Mouse (Mus musculus): Measurements from ENCODE around the gene Fezf1.

Fezf1 gene

GRCm38 (mm10) chr6:23246790-23247511 is 1.2 kb downstream of the Fezf1 start:
- no peak for DNase-seq

GRCm38 (mm10) chr6:23246061-23246789 is 1.9 kb downstream of the Fezf1 start:
- DNase-seq = no peak

- no peak for DNase-seq
Measured at GRCm38 (mm10) chr6:23245545-23246011, 2.6 kb downstream of the Fezf1 start.

- DNase-seq = no peak
Measured at GRCm38 (mm10) chr6:23245121-23245520, 3.0 kb downstream of the Fezf1 start.

DNA sequence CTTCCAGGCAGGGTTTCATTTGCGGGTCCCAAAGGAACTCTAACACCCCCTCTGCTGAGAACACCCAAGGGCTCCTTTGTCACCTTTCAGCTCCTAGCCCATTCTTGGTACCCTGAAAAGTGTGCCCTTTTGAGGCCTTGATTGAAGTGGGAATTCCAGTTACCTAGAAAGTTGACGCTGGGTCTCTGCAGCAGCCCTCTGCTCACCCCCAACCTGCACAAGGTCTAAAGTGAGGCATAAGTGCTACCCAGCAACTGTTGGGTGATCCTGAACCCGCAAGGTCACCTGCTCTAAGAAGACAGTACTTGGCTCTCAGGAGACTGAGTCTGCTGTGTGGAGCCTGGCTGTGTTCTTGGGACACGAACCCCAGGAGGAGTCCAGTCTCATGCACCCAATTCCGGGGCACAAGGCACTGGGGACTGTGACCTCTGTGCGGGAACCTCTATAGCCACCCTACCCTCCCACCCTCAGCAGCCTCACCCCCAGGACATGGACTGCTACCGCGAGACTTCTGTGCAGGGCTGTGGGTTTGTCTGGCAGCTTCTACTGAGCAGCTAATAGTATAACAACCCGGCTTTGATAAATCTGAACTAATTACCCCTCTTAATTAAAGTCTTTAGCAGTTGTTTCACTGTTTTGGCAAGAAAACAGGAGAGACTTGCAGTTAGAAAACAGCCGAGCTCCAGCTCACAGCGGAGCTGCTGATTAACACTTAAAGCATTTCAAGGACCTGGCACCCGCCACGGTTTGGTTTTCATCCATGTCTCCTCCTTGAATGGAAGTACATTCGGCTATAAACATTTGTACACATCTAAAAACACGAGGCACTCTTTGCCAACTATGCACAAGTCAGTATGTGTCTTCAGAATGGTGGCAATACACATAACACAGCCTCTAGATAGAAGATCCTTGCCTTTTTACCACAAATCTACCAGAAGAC is 4.1 kb downstream of the Fezf1 start:
- DNase-seq = no peak

GRCm38 (mm10) chr6:23211499-23211898 is 36.7 kb downstream of the Fezf1 start:
- no peak for DNase-seq

DNA sequence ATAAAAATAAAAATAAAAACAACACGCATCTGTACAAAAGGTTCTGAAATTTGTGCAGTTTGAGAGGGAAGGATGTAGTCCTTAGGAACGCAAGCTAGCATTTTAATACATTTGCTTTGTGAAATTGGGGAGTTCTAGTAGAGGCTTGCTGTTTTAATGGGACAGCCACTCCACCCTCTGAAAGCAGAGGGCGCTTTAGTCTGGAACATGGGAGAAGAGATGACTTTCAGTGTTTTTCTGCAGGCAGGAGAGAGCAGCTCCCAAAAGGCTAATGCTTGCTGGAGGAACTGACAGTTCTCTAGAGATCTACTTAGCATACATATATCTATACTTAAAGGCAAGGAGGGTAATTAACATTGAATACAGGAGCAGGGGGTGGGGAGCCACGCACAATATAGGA is 40.4 kb downstream of the Fezf1 start:
- DNase-seq = no peak

GRCm38 (mm10) chr6:23202630-23203029 is 45.5 kb downstream of the Fezf1 start:
- peak; percentile 68 for DNase-seq
